Comparison of ENCODE assay signal across 21 mouse cellular contexts in genomic region chr13:90907376-90907775, GRCm38 (mm10). TPM values are rescaled to one million over a fixed set of nuclear protein-coding genes. Genes with fewer than 3 reads are reported as not detected.
"Had no signal": no experiment of that assay in that cellular context is flagged by ENCODE, and none has a peak within 500 bp of the region (broad histone marks: within the 10 kb centered on the region; RNA-seq: fewer than 3 reads in every experiment).

No protein-coding gene starts in this region.

- H3K9me3 ChIP-seq: liver, embryonic 15.5 days; lung, embryonic 15.5 days; midbrain, embryonic 15.5 days; neural tube, embryonic 12.5 days; stomach, embryonic 15.5 days had no signal

- H3K4me1 ChIP-seq: liver, embryonic 15.5 days; lung, embryonic 15.5 days; megakaryocyte, embryonic 14.5 days; midbrain, embryonic 15.5 days; neural tube, embryonic 12.5 days; stomach, embryonic 15.5 days had no signal

- DNase-seq: liver, postnatal 0 days; lung, adult 2 months; lung, postnatal 14 days; lung, postnatal 36 days; right cerebral cortex, postnatal 14 days; thymus, adult 2 months; thymus, postnatal 25 days; thymus, postnatal 4 days had no signal

- H3K36me3 ChIP-seq: liver, embryonic 15.5 days; lung, embryonic 15.5 days; midbrain, embryonic 15.5 days; neural tube, embryonic 12.5 days; stomach, embryonic 15.5 days had no signal

- H3K4me3 ChIP-seq: liver, embryonic 15.5 days; lung, embryonic 15.5 days; megakaryocyte, embryonic 14.5 days; midbrain, embryonic 15.5 days; neural tube, embryonic 12.5 days; stomach, embryonic 15.5 days had no signal

- H3K9ac ChIP-seq: liver, embryonic 15.5 days; liver, postnatal 0 days; lung, embryonic 15.5 days; midbrain, embryonic 15.5 days; neural tube, embryonic 12.5 days; stomach, embryonic 15.5 days had no signal

- H3K4me2 ChIP-seq: liver, embryonic 15.5 days; lung, embryonic 15.5 days; midbrain, embryonic 15.5 days; neural tube, embryonic 12.5 days; stomach, embryonic 15.5 days had no signal

- H3K27ac ChIP-seq: liver, embryonic 15.5 days; lung, embryonic 15.5 days; macrophage; midbrain, embryonic 15.5 days; neural tube, embryonic 12.5 days; stomach, embryonic 15.5 days; stomach, postnatal 0 days had no signal

- ATAC-seq: liver, postnatal 0 days; lung, postnatal 0 days; midbrain, embryonic 15.5 days had no signal

- H3K27me3 ChIP-seq: liver, embryonic 15.5 days; lung, embryonic 15.5 days; megakaryocyte, embryonic 14.5 days; midbrain, embryonic 15.5 days; neural tube, embryonic 12.5 days; stomach, embryonic 15.5 days had no signal

RNA-seq across cellular contexts. Expression of gene Atp6ap1l, which starts 2.2 kb away (rescaled TPM):
- total RNA-seq: megakaryocyte progenitor cell, adult 5-6 weeks; monocyte, adult 5-6 weeks; neutrophil, adult 5-6 weeks had no signal
- polyA plus RNA-seq: lung, adult 2 months; lung, embryonic 15.5 days; lung, postnatal 0 days; macrophage; spleen, adult 2 months; stomach, embryonic 15.5 days had no signal
